In genomic region chr5:72183929-72184328, GRCm38 (mm10) we compare ENCODE assay signal across 14 mouse cellular contexts. TPM values are rescaled to one million over a fixed set of nuclear protein-coding genes. Genes with fewer than 3 reads are reported as not detected.
A peak's percentile ranks its signal among the peaks of the same experiment; 100 is the strongest.
DNase-seq lines count a peak whose midpoint lies in the region; ATAC-seq and TF ChIP-seq lines count a peak whose summit lies in the region.
"Had no signal": no experiment of that assay in that cellular context is flagged by ENCODE, and none has a peak within 500 bp of the region (broad histone marks: within the 10 kb centered on the region; RNA-seq: fewer than 3 reads in every experiment).

No protein-coding gene starts in this region.

- no peak overlapping the region for H3K9ac ChIP-seq in midbrain, postnatal 0 days (replicated peaks; ENCODE audit: low read length, poor library complexity, severe bottlenecking)
- H3K9ac ChIP-seq: forebrain, embryonic 15.5 days; hindbrain, embryonic 14.5 days; neural tube, embryonic 13.5 days had no signal

- no peaks in the 10 kb centered on the region for H3K4me1 ChIP-seq in midbrain, postnatal 0 days (ENCODE audit: insufficient read depth, low read length)
- H3K4me1 ChIP-seq: forebrain, embryonic 15.5 days; neural tube, embryonic 13.5 days had no signal

- H3K36me3 ChIP-seq in splenic B cell, adult 2 months (ENCODE audit: control insufficient read depth, insufficient read depth, low read length, poor library complexity, severe bottlenecking), result no peaks in the 10 kb centered on the region
- no peaks in the 10 kb centered on the region for H3K36me3 ChIP-seq in midbrain, postnatal 0 days (ENCODE audit: insufficient read depth, low read length)
- H3K36me3 ChIP-seq: forebrain, embryonic 15.5 days; limb, embryonic 10.5 days; neural tube, embryonic 13.5 days had no signal

- no peak overlapping the region for H3K27ac ChIP-seq in midbrain, postnatal 0 days (ENCODE audit: low read depth, low read length)
- H3K27ac ChIP-seq: forebrain, embryonic 15.5 days; hindbrain, embryonic 14.5 days; limb, embryonic 10.5 days; neural tube, embryonic 13.5 days had no signal

- WGBS in midbrain, postnatal 0 days, result 80% methylated on average over 6 of the region's 6 CpGs

- no peaks in the 10 kb centered on the region for H3K27me3 ChIP-seq in splenic B cell, adult 2 months (ENCODE audit: control insufficient read depth, insufficient read depth, low read length, poor library complexity, severe bottlenecking)
- no peaks in the 10 kb centered on the region for H3K27me3 ChIP-seq in midbrain, postnatal 0 days (ENCODE audit: insufficient read depth, low read length)
- H3K27me3 ChIP-seq: forebrain, embryonic 15.5 days; neural tube, embryonic 13.5 days had no signal

- H3K4me3 ChIP-seq in midbrain, postnatal 0 days (ENCODE audit: low read depth, low read length), result no peak overlapping the region
- H3K4me3 ChIP-seq: forebrain, embryonic 15.5 days; limb, embryonic 10.5 days; neural tube, embryonic 13.5 days had no signal

- peak; percentile 73 for ATAC-seq in erythroblast, adult 5-6 weeks (replicated peaks; ENCODE audit: low FRiP score, poor library complexity, severe bottlenecking)
- no peak for ATAC-seq in midbrain, postnatal 0 days (ENCODE audit: low FRiP score)
- ATAC-seq: forebrain, embryonic 15.5 days had no signal

- H3K9me3 ChIP-seq in midbrain, postnatal 0 days (ENCODE audit: low read length), result no peaks in the 10 kb centered on the region
- H3K9me3 ChIP-seq: forebrain, embryonic 15.5 days; limb, embryonic 10.5 days; neural tube, embryonic 13.5 days had no signal

- peak; percentile 21 for DNase-seq in kidney, adult 9 months
- no peak for DNase-seq in kidney, postnatal 14 days
- peak; percentile 59 for DNase-seq in lung, postnatal 10 days
- peak; percentile 88 for DNase-seq in splenic B cell, adult 2 months (ENCODE audit: low read depth, low spot score)
- no peak for DNase-seq in ovary, postnatal 10 days (ENCODE audit: low spot score)
- no peak for DNase-seq in thymus, postnatal 0 days (ENCODE audit: low spot score)
- DNase-seq in midbrain, postnatal 0 days (ENCODE audit: low spot score), result no peak
- DNase-seq: cerebellum, adult 18-20 months; thymus, adult 18-20 months had no signal

- no peak overlapping the region for H3K4me2 ChIP-seq in midbrain, postnatal 0 days (ENCODE audit: low read depth, low read length, poor library complexity, severe bottlenecking)
- H3K4me2 ChIP-seq: forebrain, embryonic 15.5 days; hindbrain, embryonic 14.5 days; neural tube, embryonic 13.5 days had no signal

- TF ChIP-seq CTCF in midbrain, postnatal 0 days (IDR thresholded peaks at IDR 0.05), result no peak

RNA-seq across cellular contexts. Expression of gene Commd8, which starts 15.9 kb away (rescaled TPM):
- 57.1 and 66.7 TPM in 2 replicates for total RNA-seq in erythroblast, adult 5-6 weeks (2015; ENCODE audit: low replicate concordance)
- 28.7 and 59.9 TPM in 2 replicates for total RNA-seq in erythroblast, adult 5-6 weeks (2017; ENCODE audit: low replicate concordance)
- polyA plus RNA-seq in thymus, postnatal 0 days (2015; fragmentation: Nextera tagmentation; extraction: Ambion mirVana), result 159 and 167 TPM in 2 replicates
- 23.9 and 34.0 TPM in 2 replicates for total RNA-seq in midbrain, postnatal 0 days (2014; rRNA removed)
- polyA plus RNA-seq in midbrain, postnatal 0 days (2015; fragmentation: Nextera tagmentation; extraction: Ambion mirVana), result 146 and 151 TPM in 2 replicates

Comparison
In these comparisons a context has a peak if more than half of its experiments do, and no peak if none do; other contexts are left out.
1. DNase-seq: peak in kidney, adult 9 months (single experiment), lung, postnatal 10 days (single experiment) and splenic B cell, adult 2 months (single experiment); none in kidney, postnatal 14 days (single experiment), ovary, postnatal 10 days (single experiment), thymus, postnatal 0 days (single experiment) and midbrain, postnatal 0 days (single experiment).